Mouse (Mus musculus): ENCODE measurements around the gene Tsen15. TPM values are rescaled to one million over a fixed set of nuclear protein-coding genes. Genes with fewer than 3 reads are reported as not detected.
"Not testable (repeated sequence)": the region's sequence is repeated elsewhere in the genome, so short reads cannot be mapped to it uniquely, and the experiment has no call there.

The Tsen15 gene
- total RNA-seq, 2 experiments from 2014 or later = 19.5 TPM

DNA sequence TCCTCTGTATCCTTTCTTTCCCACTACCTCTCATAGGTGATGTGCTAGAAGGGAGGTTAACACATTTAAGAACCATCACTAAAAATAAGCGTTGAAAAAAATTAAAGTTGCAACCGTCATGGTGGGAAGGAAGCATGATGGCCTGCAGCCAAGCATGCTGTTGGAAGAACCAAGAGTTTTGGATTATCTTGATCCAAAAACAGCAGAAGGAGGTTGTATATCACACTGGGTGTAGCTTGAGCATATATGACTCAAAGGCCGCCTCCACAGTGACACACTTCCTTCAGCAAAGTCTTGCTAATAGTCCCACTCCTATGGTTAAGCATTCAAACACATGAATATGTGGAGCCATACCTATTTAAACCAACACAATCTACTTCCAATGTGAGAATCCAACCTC is 7.6 kb upstream of the Tsen15 start:
- DNase-seq (ENCODE audit: low spot score) = no peak
- intact Hi-C loops (cut with DNase I) = no loop called here

DNA sequence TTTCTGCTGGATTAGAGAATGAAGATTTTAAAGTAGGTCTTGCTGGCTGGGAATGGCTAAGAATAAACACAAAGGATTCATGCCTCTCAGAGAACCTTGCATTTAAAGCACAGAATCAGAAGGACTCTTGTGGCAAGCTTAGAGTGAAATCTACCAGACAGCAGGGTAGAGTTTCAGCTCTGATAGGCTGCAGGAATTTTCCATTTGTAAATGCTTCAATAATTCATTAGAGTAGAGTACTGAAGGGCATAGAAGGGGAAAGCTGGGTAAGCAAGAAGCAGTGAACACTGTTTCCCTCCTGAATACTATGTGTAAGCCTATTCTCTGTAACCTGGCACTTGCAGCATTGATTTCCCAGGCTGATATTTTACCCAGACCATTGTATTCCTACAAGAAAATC is 2.8 kb upstream of the Tsen15 start:
- intact Hi-C loops (cut with DNase I) = loop anchor here (5.0 to 10.0 kb wide), 3 partner anchors 123 to 378 kb away; partner anchors contain the start of genes Arpc5 and Rgl1
- no peak for DNase-seq (ENCODE audit: low spot score)

DNA sequence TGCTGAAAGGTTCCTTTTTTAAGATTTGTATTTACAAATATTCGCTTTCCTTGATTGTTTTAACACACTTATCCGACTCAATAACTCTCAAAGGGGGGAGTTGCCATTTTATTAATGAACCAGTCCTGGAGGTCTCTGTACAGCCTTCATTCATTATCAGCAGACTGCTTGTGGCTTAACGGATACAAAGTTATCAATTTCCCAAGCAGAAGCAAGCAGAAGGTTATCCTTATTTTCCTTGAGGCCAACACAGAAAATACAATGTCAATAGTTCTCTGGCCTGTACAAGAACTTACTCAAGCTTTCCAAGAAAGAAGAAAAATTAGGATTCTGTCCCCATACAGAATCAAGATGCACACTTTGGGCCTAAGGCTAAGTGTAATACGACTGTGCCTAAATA is 795 bp downstream of the Tsen15 start:
- intact Hi-C loops (cut with DNase I) = loop anchor here (5.0 to 10.0 kb wide), 3 partner anchors 127 to 382 kb away; partner anchors contain the start of genes Arpc5 and Rgl1
- DNase-seq (ENCODE audit: low spot score) = not testable (repeated sequence)

DNA sequence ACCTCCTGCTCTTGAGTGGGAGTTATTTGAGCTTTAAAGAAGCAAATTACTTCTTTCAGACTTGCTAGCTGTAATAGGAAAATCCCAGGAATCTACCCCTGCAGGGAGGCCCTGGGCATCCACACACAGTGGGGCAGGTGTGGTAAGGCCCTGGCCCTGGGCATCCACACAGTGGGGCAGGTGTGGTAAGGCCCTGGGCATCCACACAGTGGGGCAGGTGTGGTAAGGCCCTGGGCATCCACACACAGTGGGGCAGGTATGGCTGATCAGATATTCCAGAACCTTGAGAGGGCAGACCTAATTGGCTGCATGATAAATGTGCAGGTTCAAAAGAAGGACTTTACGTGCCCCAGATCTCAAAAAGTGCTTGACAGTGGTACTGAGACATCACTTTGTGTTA is 1.9 kb downstream of the Tsen15 start:
- DNase-seq (ENCODE audit: low spot score) = no peak

DNA sequence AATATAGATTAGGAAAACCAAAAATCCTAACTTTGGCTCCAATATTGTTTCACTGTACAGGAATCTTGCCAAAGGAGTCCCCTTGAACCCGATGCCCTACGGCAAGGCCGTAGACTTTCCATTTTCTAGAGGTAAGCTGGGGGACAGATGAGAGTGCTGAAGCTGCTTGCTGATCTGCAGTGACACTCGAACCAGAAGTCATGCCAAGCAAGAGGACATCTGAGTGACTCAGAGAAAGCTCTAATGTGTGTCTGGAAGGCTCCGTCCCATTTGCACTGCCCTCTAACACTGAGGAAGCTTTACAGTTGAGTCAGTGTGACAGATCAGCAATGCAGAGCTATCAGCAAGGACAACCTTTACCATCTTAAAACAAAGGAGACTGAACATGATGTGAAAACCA is 8.2 kb downstream of the Tsen15 start:
- intact Hi-C loops (cut with DNase I) = no loop called here
- DNase-seq (ENCODE audit: low spot score) = no peak

More for the DNA sequence above, 1.9 kb downstream of the Tsen15 start:
- intact Hi-C loops (cut with DNase I) = loop anchor here (10.0 kb wide), 1 partner anchor 360 kb away; no protein-coding TSS in a partner anchor

DNA sequence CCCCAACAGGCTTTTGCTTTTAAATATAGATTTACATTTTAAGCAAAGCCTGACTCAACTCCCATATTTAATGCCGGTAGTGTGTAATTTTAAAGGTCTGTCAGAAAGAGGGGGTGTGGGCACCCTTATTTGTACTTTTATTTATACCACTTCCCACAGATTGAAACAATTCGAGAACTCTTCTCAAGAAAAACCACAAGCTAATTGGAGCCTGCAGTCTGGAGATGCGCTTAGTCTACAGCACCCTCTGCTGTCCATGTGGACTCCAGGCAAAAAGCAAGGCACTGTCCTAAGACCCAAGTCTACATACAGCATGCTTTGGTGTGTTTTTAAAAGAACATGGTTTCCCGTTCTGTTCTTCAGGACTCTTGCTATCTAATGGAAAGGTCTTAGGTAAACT is 17.3 kb downstream of the Tsen15 start:
- no peak for DNase-seq (ENCODE audit: low spot score)
- intact Hi-C loops (cut with DNase I) = loop anchor here (1.0 to 10.0 kb wide), 3 partner anchors 78 to 549 kb away; no protein-coding TSS in a partner anchor

DNA sequence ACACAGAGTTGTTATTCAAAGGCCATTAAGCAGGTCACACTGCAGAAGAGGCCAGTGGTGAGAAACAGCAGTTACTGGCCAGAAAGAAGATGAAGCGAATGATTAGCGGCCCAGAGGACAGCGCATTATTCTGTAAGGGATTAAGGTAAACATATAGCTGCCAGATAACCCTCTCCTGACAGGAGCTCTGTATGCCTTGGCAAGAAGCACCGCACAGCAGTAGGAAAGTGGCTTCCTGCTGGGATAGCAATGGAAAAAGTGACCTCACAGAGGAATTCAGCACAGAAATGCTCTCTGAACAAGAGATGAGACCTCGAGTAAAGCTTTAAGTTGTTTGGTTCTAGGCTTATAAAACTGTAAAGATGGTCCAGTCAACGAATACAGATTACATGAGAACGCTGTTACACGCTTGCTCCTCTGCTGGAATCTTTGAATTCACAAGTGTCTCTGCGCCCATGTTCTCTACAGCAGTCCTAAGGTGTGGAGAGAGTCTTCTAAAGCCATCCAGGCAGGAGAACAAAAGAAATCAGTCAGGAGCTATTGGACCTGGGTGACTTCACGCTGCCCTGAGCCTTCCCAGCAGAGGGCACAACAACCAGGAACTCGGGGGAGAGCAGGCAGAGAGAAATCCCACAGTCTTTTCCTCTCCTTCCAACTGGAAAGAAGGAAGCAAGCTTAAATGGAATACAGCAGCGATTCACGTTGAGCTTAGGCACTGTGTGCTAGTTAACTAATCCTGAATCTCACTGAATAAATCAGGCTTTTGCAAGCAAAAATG is 18.0 kb downstream of the Tsen15 start:
- no peak for DNase-seq (ENCODE audit: low spot score)
- intact Hi-C loops (cut with DNase I) = loop anchor here (1.0 to 10.0 kb wide), 3 partner anchors 78 to 548 kb away; no protein-coding TSS in a partner anchor

DNA sequence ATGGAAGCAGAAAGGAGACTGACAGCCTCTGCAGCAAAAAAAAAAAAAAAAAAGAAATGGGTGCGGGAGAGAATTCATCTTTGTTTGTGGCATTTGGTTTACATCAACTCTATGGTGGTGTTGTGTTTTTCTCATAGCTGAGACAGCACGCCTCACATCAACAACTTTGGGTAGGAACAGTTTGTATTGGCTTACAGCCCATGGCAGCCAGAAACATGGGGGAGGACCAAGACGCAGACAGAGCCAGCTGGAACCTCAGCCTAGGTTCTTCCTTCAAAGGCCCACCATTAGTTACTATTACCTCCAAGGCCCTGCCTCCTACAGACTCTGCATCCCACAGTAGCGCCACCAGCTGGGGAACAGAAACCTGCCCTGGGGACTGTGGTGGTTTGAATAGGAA is 29.8 kb downstream of the Tsen15 start:
- peak; percentile 19 for DNase-seq (ENCODE audit: low spot score)

DNA sequence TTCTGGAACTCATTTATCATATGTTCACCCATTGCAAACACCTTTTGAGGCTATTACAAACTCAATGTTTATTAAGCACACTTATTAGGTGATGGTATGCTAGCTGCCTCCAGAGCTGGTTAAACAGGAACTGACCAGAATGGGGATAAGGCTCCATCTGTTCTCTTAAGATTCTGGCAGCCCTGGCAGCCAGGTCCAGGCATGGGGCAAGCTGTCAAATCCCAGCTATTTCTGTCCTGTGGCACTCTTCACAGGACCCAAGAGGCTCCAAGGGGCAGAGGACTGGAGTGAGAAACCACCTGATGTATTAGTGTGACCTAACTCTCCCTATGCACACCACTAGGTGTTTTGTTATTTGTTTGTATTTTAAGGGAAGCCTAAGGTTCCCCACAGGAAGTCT is 38.5 kb downstream of the Tsen15 start:
- DNase-seq (ENCODE audit: low spot score) = no peak
- intact Hi-C loops (cut with DNase I) = no loop called here

More for the DNA sequence above, 29.8 kb downstream of the Tsen15 start:
- intact Hi-C loops (cut with DNase I) = no loop called here

DNA sequence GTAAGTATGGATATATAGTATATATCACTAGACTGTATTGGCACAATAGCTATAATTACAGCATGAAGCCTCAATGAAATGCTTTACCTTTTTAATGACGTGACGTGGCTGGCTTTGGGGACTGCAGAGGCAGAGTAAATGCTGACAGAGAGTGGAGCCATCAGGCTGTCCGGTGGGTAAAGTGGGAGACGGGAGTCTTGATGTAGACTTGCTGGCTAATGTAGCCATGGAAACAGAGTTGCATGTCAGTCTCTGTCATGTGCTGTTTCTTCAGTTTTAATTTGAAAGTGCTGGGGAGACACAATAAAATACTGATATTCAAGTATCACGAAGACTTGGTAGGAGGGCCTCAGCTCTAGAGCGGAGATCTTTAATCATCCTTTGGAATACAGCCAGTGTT is 62.5 kb downstream of the Tsen15 start:
- no peak for DNase-seq (ENCODE audit: low spot score)
- intact Hi-C loops (cut with DNase I) = no loop called here

Other genes with a start within 250 kb of the Tsen15 start
- gene Colgalt2, start 13.1 kb upstream of the Tsen15 start, total RNA-seq (2021) = 1 to 10 TPM; 3.5 to 4.3 TPM

All from heart, postnatal 25 days (tissue).